8 mouse cellular contexts compared by ENCODE assay signal in the genomic region with DNA sequence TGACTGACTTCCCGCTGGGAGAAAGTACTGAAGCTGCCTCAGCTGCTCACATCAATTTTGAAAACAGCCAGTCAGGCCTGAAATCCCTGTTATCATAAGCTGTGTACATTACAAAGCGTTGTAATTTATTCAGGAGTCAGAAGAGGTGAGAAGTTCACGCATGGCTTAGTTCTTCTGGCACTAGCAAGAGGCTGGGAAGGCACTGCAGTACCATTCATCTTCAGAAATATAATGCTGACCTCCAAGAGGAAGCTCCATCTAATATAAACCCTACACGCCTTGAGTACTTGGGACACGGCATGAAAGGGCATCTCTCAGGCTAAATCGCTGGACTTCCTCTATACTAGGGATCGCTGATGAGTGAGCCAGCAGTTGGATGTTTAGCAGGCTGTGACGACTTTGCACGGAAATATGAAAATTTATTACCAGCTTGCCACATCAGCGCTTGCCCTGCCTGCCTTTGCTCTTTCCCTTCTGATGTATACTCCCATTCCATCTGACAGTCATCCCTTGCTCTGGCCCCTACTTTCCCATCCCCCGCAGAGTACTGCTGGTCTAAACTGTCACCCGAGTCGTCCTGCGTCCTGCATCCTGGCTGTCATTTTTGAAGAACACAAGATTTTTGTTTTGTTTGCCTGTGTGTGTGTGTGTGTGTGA.
A peak's percentile ranks its signal among the peaks of the same experiment; 100 is the strongest.
DNase-seq lines count a peak whose midpoint lies in the region; ATAC-seq and TF ChIP-seq lines count a peak whose summit lies in the region.

No protein-coding gene starts in this region.

- no peaks in the 10 kb centered on the region for H3K27me3 ChIP-seq in lung, embryonic 15.5 days
- peaks cover 5% of the 10 kb centered on the region for H3K27me3 ChIP-seq in embryonic facial prominence, embryonic 13.5 days
- no peaks in the 10 kb centered on the region for H3K27me3 ChIP-seq in hindbrain, embryonic 15.5 days
- H3K27me3 ChIP-seq in stomach, postnatal 0 days (ENCODE audit: control insufficient read depth, insufficient read depth, low read length): no peaks in the 10 kb centered on the region

- 0 out of 2 replicates have a peak, but pooled peaks cover 6% of the 10 kb centered on the region for H3K4me1 ChIP-seq in lung, embryonic 15.5 days
- H3K4me1 ChIP-seq in embryonic facial prominence, embryonic 13.5 days: peaks cover 14% of the 10 kb centered on the region
- H3K4me1 ChIP-seq in hindbrain, embryonic 15.5 days (replicated peaks): peaks cover 7% of the 10 kb centered on the region
- no peaks in the 10 kb centered on the region for H3K4me1 ChIP-seq in stomach, postnatal 0 days (replicated peaks; ENCODE audit: control insufficient read depth, insufficient read depth)

- no peak for TF ChIP-seq CTCF in stomach, postnatal 0 days (IDR thresholded peaks at IDR 0.05; ENCODE audit: low read depth)

- H3K9ac ChIP-seq in lung, embryonic 15.5 days: no peak overlapping the region
- H3K9ac ChIP-seq in embryonic facial prominence, embryonic 13.5 days: peak overlapping the region; percentile 65
- peak overlapping the region; percentile 55 for H3K9ac ChIP-seq in hindbrain, embryonic 15.5 days
- peak overlapping the region; percentile 41 for H3K9ac ChIP-seq in stomach, postnatal 0 days (ENCODE audit: low read length)

- peak overlapping the region; percentile 37 for H3K4me3 ChIP-seq in lung, embryonic 15.5 days
- H3K4me3 ChIP-seq in embryonic facial prominence, embryonic 13.5 days: peak overlapping the region; percentile 49
- H3K4me3 ChIP-seq in hindbrain, embryonic 15.5 days: peak overlapping the region; percentile 51
- peak overlapping the region; percentile 36 for H3K4me3 ChIP-seq in stomach, postnatal 0 days (ENCODE audit: low read depth, low read length)

- DNase-seq in lung, postnatal 14 days: no peak
- peak; percentile 60 for DNase-seq in mesoderm, embryonic 11.5 days (ENCODE audit: low read depth, low spot score)
- no peak for DNase-seq in stomach, postnatal 0 days (ENCODE audit: low spot score)
- DNase-seq in urinary bladder, postnatal 25 days (ENCODE audit: low spot score): no peak

- peak overlapping the region; percentile 71 for H3K4me2 ChIP-seq in lung, embryonic 15.5 days
- H3K4me2 ChIP-seq in embryonic facial prominence, embryonic 13.5 days: peak overlapping the region; percentile 85
- H3K4me2 ChIP-seq in hindbrain, embryonic 15.5 days: peak overlapping the region; percentile 66
- H3K4me2 ChIP-seq in stomach, postnatal 0 days (replicated peaks; ENCODE audit: low read depth): peak overlapping the region; percentile 60

- WGBS in lung, embryonic 15.5 days: 4% methylated on average over 14 of the region's 14 CpGs
- 5% methylated on average over 14 of the region's 14 CpGs for WGBS in embryonic facial prominence, embryonic 13.5 days
- WGBS in hindbrain, embryonic 15.5 days: 3% methylated on average over 14 of the region's 14 CpGs
- WGBS in stomach, postnatal 0 days: 4% methylated on average over 14 of the region's 14 CpGs

- no peak for TF ChIP-seq EP300 in stomach, postnatal 0 days (optimal IDR thresholded peaks at IDR 0.05)

- H3K27ac ChIP-seq in lung, embryonic 15.5 days: no peak overlapping the region
- H3K27ac ChIP-seq in embryonic facial prominence, embryonic 13.5 days: no peak overlapping the region
- peak overlapping the region; percentile 80 for H3K27ac ChIP-seq in hindbrain, embryonic 15.5 days (replicated peaks)
- H3K27ac ChIP-seq in stomach, postnatal 0 days (replicated peaks): no peak overlapping the region

- peak; percentile 62; the same call in 1 of the 2 replicates for ATAC-seq in lung, embryonic 15.5 days (ENCODE audit: borderline replicate concordance, extremely low read depth, low FRiP score, low TSS enrichment)
- ATAC-seq in embryonic facial prominence, embryonic 13.5 days (ENCODE audit: insufficient number of reproducible peaks, insufficient read depth, low FRiP score, low TSS enrichment, low read depth): peak; percentile 28; the same call in 1 of the 2 replicates
- peak; percentile 82 for ATAC-seq in hindbrain, embryonic 15.5 days (ENCODE audit: low FRiP score, low read depth)
- peak; percentile 45; the same call in 1 of the 2 replicates for ATAC-seq in stomach, postnatal 0 days (ENCODE audit: low FRiP score, low TSS enrichment)
- ATAC-seq in megakaryocyte progenitor cell, adult 5-6 weeks (replicated peaks; ENCODE audit: poor library complexity): no peak

- H3K9me3 ChIP-seq in lung, embryonic 15.5 days: no peaks in the 10 kb centered on the region
- no peaks in the 10 kb centered on the region for H3K9me3 ChIP-seq in embryonic facial prominence, embryonic 13.5 days
- no peaks in the 10 kb centered on the region for H3K9me3 ChIP-seq in hindbrain, embryonic 15.5 days
- no peaks in the 10 kb centered on the region for H3K9me3 ChIP-seq in stomach, postnatal 0 days (ENCODE audit: control insufficient read depth, low read length)

- H3K36me3 ChIP-seq in lung, embryonic 15.5 days: no peaks in the 10 kb centered on the region
- no peaks in the 10 kb centered on the region for H3K36me3 ChIP-seq in embryonic facial prominence, embryonic 13.5 days
- no peaks in the 10 kb centered on the region for H3K36me3 ChIP-seq in hindbrain, embryonic 15.5 days
- H3K36me3 ChIP-seq in stomach, postnatal 0 days (ENCODE audit: control insufficient read depth, insufficient read depth, low read length): no peaks in the 10 kb centered on the region
